Mouse (Mus musculus): ENCODE data around the gene Mcts2.
A peak's percentile ranks its signal among the peaks of the same experiment; 100 is the strongest.

Gene Mcts2

DNA sequence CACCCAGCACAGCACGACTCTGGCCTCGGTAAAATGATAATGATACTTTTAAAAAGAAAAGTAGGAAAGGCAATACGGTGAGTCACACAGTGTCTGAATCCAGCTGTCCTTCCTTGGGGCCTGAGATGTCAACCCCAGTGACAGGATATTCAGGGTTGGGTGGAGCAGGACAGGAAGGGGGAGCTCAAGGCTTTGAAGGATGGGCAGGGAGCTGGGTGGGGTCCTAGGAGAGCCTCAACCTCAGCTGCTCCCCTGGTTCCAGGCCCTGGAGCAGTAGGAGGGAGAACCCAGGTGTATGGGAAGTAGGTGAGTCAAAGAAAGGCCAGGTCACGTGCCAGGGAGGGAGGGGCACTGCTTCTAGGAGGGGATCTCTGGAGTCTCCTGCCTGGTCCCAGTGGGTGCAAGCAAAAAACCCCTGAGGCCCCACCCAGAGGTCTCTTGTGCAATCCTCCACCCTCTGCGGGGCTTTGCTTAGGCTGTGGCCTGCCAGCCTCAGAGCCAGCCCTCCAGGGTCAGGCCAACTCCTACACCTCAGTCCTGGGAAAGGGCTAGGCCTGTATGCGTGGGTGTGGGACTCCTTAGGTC lies 40.0 kb downstream of the Mcts2 start:
- no peak for DNase-seq

DNA sequence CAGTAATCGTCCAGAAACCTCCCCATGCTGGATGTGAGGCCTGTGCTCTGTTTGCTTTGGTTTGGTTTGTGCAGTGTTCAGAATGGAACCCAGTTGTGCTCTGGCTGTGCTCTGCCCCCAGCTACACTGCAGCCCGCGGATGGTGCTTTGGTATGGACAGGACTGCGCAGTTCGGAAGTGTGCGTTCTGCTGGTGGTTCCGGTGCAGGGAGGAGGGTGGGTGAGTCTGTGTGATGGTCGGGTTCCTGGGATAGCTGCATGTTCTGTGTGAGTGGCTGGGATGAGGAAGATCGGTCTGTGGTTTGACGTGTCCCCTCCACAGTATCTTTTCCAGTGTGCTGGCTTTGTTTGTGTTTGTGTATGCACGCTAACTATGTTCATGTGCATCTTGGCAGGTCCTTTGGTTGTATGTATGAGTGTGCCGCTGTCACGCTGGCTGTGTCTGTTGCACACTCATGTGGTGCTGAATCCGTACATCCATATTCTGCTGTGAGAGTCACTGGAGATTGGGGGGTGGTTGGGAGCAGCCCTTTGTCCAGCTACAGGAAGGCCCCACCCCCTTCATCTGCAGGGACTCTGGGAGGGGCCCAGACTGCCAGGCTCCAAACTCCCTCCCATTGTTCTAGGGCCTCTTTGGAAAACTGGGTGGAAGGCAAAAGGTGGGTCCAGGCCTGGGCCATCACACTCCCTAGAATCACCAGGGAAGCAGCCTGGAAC lies 41.1 kb downstream of the Mcts2 start:
- no peak for DNase-seq

DNA sequence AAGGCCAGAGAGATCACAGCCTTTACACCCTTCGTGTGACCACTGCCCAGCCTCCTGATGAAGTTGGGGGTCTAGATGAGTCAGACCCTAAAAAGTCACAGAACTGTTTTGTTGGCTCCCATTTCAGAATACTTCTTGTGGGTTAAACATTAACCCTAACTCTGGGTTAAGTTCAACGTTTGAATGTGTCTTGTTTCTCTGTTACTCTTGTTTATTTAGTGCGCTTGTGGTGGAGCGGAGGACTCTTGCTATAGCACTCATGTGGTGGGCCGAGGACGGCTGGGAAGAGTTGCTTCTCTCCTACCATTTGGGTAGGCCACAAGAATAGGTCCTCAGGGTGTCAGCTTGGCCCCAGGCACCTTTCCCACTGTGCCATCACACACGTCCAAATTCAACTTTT lies 41.8 kb downstream of the Mcts2 start:
- DNase-seq: no peak

DNA sequence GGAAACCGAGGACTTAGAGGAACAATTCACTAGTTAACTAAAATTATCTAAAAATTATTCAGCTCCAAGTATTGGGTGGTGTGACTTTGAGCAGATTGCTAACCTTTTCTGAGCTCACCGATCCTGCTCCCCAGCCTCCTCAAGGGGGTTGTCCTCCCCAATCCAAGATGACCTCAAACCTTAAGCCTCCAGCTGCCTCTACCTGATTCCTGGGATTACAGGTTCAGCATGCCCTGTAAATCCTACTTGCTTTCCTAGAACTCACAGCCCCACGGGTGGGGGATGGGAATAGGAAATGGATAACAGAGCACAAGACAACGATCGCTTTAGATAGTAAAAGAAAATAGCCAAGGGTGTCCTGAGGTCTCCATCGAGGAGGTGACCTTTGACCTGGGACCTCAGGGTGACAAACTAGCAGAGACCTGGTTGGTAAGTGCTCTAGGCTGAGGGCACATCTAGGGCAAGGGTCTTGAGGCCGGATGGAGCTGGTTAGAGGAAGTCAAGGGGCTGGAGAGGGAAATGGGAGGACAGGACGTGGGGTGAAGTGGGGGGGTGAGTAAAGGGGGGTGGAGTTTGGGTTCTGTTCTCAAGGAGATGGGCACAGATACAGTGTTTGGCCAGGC lies 42.3 kb downstream of the Mcts2 start:
- no peak for DNase-seq

DNA sequence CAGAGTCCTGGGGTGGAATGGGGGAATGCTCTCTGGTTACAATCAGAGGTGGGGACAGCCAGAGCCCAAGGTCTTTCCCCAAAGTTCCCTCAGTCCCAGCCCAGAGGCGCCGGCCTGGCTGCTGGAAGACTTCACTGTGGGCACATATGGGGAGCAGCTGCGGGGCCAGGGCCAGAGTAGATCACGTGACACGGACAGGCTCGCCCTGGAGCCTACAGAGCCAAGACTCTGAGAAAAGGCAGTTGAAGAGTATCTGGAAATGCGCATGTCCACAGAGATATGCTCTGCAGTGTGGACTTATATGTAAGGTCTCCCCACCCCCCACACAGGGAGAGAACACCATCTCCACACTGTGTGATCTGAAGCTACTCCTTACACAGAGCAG lies 42.8 kb downstream of the Mcts2 start:
- DNase-seq: peak; percentile 59

DNA sequence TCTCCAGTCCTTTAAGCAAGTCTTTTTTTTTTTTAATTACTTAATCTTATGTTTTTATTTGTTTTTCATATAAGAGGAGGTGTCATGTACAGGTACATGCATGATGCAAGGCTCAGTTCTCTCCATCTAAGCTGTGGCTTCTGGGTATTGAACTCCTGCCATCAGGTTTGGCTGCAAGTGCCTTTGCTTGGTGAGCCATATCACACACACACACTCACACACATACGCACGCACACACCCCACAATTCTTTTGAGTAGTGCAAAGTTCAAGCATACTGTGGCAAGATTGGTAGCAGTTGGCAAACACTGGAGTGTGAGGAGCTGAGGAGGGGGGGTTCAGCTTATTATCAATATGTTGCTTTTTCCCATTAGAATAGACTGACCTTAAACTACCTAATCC lies 46.4 kb downstream of the Mcts2 start:
- peak; percentile 27 for DNase-seq

DNA sequence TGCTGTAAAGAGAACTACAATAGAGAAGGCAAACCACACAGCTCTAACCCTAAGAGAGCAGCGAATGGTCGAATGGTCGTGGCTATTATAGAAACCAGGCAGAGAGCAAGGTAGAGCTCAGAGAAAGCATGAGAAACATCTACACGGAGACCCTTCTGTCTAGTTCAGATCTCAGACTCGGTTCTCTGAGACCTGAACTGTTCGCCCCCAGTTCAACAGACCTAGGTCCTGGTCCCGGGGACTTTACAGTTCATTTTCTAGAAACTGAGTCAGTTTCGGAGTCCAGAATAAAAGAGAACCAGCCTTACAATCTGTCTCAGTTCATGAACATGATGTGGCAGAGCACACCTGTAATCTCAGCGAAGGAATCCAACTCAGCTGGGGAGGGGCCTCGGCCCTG lies 47.7 kb downstream of the Mcts2 start:
- no peak for DNase-seq

DNA sequence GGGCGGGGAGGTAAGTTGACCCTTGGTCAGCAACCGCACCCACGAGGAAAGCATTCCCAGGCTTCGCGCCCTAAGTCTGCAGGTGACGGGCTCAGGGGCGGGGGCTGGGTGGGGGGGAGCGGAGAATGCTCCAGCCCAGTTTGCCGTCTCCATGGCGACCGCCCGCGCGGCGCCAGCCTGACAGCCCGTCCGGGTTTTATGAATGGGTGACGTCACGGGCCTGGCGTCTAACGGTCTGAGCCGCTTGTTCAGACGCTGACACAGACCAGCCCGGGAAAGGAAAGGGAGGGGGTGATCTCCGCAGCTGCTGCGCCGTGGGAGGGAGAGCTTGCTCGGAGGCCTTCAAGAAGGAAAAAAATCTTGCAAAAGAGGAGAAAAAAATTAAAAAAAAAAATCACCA lies 48.1 kb downstream of the Mcts2 start:
- DNase-seq: peak; percentile 99

DNA sequence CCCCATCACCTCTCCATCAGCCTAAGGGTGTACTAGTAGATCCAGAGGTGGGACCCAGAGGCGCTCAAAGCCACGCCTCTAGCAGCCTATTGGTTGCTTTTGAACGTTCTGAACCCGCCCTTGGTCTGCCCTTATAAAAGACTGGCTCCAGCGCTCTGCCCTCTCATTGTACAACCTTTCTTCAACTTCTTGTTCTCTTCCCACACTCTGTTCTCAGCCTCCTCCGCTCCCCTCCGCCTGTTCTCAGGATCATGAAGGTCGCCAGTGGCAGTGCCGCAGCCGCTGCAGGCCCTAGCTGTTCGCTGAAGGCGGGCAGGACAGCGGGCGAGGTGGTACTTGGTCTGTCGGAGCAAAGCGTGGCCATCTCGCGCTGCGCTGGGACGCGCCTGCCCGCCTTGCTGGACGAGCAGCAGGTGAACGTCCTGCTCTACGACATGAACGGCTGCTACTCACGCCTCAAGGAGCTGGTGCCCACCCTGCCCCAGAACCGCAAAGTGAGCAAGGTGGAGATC lies 49.3 kb downstream of the Mcts2 start, which contains the start of gene Id1:
Gene Id1 (plus strand): TSS at position 162 of the 512 bp plus-strand sequence.
- DNase-seq: peak; percentile 97

DNA sequence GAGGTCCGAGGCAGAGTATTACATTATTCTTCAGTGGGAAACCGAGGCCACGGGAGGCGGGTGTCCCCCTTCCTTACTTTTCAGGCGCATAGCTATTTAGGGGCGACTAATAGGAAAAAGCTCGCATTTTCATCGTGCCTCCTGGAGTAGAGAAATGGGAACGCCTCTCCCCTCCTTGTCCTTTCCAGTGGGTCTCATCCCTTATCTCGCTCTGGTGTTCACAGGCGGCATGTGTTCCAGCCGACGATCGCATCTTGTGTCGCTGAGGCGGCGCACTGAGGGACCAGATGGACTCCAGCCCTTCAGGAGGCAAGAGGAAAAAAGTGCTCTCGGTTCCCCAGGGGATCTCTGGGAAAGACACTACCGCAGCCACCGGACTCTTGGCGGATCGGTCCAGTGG lies 49.9 kb downstream of the Mcts2 start:
- DNase-seq: peak; percentile 59
